Mouse (Mus musculus) erythroblast, adult 5-6 weeks (primary cell): ENCODE results near the gene Top2b. TPM values are rescaled to one million over a fixed set of nuclear protein-coding genes. Genes with fewer than 3 reads are reported as not detected.
A peak's percentile ranks its signal among the peaks of the same experiment; 100 is the strongest.

Experiments used
- ATAC-seq: replicated peaks from 2 replicates; pipeline ENCODE4 v1.8.0; 2016; ENCODE audit warnings: moderate number of reproducible peaks, mild to moderate bottlenecking, moderate TSS enrichment, inconsistent platforms; ENCODE audit not compliant: poor library complexity, low FRiP score, severe bottlenecking
- total RNA-seq, 2 experiments: library from RNA; stranded (forward) in 1 of 2; stranded (reverse) in 1 of 2; fragments of 150-400 nt in 1 of 2; fragments of 200-764, 138-1000 nt in 1 of 2; gene quantifications; 2 replicates each; pipeline versions ENCODE4 v1.2.3 to v1.2.4; 2015 to 2017; ENCODE audit warnings: low replicate concordance in 2 of 2

Top2b gene
- total RNA-seq (2015; ENCODE audit: low replicate concordance) = 41.8 and 57.5 TPM in 2 replicates
- total RNA-seq (2017; ENCODE audit: low replicate concordance) = 82.1 and 149 TPM in 2 replicates

DNA sequence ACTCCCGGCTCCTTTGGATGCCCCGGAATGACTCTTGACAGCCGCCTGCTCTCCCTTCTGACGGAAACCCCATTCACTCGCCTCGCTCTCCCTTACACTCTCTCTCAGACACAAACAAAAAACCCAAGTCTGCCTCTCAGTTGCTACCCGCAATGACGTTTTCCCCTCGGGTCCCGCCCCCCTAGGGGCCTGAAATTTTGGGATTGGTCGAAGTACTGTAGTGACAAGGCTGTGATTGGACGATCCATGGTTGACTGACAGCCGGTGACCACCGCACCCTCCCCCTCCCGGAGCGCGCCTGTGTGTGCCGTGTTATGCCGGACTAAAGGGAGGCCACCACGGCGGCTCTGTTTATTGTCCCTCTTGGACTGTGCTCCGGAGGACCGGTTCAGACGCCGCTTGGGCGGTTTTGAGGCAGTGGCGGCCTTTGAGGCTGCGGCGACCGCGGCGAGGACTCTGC lies at the start of gene Top2b:
Gene Top2b (plus strand): TSS at position 302 of the 460 bp plus-strand sequence.
- peak; percentile 96 for ATAC-seq

DNA sequence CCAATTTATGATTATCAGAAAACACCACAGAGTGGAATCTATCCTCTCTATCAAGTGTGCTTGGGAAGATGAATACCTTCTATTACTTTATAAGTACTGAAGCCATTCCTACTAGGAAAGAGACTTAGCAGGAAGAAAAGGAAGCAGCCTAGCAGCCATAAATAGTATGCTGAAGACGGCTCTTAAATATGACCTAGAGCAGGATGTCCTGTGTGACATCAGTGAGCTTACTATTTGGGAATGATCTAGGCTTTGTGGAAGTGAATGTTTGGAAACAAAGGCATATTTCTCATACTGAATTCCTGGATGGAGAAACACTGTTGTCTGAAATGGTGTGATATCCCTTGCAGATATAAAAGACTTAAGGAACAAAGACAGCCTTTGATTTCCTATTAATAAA lies 48.3 kb upstream of the Top2b start:
- no peak for ATAC-seq

DNA sequence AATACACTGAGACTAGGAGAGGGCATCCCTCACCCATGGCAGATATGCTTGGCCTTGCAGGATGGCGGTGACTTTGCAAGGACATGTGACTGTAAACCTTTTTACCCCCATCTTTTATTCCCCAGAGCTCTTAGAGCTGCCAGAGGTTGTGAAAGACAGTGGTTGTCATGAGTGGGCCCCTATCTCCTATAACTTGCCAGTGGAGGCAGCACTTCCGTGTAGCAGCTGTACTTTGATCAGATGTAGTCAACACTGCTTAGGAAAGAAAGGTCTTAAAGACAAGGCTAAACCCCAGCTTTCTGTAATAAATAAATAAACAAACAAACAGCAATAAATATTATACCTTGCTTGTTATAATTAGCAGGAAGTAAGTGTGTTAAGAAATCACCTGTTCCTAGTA lies 45.2 kb upstream of the Top2b start:
- ATAC-seq = no peak

DNA sequence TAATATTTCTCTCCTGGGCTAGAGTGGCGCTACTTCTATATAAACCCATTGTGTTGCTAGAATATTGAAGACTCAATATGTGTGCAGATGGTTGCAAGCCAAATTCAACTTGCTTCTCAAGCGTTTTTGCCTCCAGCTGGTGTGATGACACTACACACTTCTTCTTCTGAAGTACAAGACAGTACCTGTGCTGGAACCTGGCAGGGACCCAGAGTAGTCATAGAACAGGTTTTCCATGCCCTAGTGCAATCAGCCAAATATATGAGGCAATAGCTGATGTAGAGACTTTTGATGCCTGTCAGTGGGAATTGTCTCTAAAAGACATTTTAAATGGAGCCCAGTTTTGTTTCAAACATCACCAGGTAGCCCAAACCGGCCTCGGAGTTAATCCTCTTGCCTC lies 40.6 kb upstream of the Top2b start:
- no peak for ATAC-seq

DNA sequence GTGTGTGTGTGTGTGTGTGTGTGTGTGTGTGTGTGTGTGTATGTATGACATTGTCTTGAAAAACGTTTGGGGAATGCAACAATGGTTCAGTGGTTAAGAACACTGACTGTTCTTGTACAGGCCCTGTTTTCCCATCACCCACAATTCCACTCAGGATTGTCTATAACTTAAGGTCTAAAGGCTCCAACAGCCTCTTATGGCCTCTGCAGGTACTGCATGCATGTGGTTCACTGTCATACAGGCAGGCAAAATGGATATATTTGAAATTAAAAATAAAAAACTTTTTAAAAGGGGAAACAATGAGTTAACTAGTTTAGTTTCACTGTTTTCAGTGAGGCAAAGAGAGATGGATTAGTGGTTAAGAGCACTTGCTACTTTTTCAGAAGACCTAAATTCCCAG lies 39.8 kb upstream of the Top2b start:
- ATAC-seq = no peak

DNA sequence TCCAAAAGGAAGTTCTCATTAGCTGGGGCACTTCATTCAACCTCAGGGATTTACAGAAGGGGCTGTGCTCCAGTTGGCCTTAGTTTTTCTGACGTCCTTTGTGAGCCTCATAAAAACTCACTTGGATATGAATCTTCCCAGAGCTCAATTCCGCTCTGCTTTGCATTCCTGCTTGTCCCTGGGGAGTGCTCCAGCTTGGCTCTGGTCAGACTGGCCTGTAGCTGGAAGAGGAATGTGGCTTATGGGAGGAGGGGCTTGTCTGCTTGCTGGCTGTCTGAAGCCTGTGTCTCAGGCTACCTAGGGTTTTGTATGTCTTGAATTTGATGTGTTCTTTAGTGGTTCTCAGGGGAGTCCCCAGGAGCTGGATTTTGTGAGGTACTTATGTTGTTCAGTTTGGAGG lies 36.4 kb upstream of the Top2b start:
- no peak for ATAC-seq

DNA sequence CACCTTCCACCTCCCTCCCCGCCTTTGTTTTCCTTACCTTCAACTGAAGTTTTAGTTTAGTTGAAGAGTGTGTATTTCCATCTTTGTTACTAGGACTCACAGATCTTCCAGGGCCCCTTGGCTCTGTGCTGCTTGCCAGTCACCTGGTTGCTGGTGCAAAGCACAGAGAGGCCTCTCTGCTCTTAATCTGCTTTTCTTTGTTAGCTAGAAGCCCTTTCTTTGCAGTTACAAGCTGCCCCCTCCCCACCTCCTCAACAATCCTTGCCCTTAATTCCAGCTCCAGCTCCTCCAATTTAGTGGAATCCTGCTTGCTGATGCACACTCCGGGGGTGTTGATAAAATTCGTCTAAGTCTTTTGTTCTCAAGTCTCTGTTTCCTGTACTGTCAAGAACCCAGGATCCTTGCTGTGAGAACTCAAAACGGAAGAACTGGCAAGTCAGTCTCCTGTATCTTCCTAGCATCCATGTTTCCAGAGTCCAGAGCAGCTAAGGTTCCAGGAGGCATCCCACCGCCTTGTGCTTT lies 36.0 kb upstream of the Top2b start:
- ATAC-seq = no peak

DNA sequence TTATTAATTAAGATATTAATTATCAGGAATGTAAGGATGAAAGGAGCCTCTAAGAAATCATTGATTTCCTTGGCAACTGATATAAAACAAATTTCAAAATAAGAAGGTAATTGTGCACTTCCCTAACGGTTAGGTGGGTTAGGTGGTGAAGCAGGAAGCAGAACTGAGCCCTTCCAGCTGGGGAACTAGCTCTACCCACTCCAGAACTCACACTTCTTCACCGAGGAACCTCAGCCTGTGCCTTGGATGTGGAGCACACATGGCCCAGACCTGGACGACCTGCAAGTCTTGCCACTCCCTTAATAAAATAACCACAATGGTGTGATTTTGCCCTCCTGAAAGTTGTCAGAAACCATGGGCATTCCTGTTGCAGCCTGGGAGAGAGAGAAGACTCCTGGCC lies 35.2 kb upstream of the Top2b start:
- ATAC-seq = no peak

DNA sequence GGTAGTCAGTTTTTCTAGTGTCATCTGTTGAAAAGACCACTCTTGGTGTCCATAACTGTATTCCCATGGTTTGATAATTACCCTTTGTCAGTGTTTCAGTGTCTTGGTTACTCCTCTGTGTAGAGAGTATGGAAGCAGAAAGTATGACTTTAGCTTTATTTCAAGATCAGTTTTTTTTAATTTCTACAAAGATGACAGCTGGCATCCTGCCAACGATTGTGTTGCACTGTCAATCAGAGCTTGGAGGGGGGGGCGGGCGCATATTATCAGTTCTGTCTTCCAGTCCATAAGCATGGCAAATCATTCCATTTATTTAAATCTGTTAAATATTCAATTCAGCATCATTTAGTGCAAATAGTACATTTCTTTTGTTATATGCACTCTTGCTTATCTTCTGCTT lies 30.7 kb upstream of the Top2b start:
- no peak for ATAC-seq

DNA sequence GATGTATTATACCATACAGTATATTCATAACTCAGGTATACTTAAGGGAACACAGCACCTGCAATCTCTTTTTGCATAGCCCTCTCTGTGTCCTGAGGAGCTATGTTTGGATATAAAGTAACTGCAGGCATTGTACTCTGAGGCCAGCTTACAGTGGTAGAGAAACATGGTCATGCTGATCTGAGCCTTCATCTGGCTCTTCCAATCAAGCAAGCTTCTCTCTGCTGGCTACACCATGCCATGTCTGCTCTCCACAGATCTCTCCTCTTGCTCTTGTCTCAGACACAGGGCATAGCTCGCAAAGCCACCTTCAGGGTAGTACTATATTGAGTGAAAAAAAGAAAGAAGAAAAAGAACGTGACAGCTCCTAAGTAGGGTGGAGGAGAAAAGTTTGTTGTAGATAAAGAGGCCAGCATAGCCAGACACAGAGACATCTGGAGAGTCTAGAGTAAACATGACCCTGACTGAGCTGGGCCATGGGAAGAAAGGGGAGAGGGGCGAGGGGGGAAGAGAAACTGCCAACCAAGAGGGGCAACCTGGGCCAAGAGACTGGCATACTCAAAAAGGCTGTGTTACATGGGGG lies 29.1 kb upstream of the Top2b start:
- ATAC-seq = no peak

DNA sequence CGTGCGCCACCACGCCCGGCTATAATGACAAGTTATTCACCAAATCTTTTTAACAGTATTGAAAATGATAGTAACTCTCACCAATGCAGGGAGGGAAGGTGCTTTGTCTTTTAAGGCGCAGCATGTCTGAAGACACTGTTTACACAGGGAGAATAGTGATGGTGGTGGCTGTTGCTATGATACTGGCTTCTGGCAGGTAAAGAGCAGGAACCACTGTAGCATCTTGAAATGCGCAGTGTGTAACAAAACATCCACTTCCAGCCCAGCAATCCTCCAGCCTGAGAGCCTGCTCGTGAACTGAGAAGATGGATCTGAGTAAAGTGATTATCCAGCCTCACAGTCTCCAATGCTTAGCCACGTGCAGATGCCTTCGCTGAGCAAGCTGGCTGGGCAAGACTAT lies 17.5 kb upstream of the Top2b start:
- no peak for ATAC-seq

DNA sequence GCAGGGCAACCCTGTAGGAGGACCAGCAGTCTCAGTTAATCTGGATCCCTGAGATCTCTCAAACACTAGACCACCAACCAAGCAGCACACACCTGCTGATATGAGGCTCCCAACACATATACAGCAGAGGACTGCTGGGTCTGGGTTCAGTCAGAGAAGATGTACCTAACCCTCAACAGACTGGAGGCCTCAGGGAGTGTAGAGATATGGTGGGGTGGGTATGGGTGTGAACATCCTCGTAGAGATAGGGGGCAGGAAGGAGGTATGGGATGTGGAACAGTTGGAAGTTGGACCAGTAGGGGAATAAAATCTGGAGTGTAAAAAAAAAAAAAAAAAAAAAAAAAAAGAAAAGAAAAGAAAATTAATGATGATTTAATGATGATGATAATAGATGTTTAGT lies 5.3 kb upstream of the Top2b start:
- no peak for ATAC-seq

DNA sequence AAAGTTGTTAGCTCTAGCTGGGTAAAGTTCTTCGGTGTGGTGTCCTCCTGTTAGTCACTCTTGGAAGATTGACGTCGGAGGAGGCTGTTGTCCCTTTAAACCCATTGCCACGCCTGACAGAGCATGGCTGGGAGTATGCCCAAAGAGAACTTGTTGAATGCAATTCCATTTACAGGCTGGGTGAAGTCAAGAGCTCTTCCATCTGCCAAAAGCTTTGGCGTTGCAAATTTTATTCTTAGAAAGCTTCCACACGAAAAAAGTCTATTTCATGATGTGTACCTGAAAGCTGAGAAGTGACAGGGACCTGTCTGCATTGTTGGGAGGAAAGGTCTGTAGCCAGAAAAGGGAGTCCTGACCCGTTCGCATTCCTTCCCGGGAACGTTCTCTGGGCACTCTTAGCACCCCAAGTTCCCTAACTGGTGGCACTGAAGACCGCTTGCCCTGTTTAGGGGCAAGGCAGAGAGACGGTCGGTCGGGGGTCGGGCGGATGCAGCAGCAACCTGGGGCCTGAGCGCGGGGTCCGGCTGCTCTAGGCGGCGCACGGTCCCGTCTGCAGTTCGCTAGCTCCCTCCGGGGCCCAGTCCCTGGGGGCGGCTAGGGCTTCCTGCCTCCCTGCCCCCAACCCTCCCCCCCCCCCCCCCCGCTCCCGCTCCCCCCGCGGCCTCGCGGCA lies 683 bp upstream of the Top2b start:
- no peak for ATAC-seq

DNA sequence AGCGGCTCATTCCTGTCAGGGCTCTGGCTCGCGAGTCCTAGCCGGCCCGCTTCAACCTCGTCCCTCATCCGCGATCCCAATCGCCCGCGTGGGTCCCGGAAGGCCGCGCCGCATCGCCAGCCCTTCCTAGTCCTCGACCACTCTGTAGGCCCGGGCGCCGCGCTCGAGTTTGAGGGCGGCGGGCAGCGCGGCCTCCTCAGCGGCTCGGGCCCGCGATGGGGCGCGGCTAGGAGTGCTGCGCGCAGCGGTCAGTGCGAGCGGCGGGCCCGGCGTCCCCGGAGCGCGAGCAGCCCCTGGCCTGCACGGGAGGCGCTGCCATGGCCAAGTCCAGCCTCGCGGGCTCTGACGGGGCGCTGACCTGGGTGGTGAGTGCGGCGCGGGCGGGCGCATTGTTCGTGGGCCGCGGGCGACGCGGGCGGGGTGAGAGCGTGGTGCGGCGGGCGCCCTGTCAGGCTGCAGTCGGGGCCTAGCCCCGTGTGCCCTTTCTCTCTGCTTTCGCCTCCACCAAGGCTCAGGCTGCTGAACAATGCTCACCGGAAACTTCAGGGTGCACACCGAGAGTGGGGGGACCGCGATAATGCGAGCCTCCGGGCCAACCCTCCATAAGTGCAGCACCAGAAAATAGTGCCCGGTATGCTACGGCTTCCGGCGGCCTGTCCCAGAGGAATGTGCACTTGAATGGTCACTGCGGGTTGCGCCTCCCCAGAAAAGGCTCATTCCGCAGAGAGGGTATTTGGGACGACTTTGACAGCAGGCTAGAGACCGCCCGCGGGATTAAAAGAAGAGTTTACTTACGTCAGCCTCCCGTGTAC lies 589 bp downstream of the Top2b start:
- peak; percentile 38 for ATAC-seq

DNA sequence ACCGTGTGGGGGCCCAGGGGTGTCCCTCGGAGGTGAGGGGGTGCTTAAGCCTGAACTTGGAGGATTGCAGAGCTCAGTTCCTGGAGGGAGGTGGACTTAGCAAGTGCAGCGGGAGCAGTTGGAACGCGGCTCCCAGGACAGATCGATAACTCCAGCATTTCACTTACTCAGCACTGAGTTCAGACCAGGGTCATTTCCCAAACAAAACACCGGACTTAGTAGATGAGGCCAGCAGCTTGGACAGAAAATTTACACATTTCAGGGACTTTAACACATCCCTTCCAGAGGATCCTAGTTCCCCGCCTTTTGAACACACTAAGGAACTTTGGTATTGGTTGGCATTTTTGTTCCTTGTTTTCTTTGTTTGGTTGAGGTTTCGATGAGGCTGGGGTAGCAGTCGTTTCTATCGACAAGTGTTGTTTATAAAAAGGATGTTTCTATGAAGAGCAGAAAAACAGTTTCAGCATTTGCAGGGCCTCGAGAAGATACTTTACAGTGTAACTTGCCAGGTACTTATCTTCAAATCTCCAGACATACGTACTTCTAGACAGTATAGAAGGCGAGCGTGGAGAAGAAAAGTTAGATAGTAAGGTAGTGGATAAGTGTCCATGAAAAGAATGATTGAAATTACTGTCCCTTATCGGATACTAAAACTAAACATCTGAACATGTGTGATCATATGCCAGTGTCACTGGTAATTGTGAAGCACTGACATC lies 1.4 kb downstream of the Top2b start:
- ATAC-seq = peak; percentile 34

DNA sequence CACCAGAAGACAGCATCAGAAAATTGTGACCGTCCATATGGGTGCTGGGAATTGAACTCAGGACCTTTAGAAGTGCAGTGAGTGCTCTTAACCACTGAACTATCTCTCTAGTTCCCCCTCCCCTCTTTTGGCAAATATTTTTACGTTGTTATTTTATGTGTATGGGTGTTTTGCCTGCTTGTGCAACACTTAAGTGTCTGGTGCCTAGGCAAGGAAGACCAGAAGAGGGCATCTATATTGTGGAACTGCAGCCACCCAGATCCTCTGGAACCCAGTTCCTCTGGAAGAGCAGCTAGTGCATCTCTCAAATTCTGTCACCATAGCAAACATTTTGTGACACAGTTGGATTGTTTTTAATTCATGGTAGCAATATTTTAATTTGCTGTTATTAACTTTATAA lies 2.0 kb downstream of the Top2b start:
- ATAC-seq = no peak

DNA sequence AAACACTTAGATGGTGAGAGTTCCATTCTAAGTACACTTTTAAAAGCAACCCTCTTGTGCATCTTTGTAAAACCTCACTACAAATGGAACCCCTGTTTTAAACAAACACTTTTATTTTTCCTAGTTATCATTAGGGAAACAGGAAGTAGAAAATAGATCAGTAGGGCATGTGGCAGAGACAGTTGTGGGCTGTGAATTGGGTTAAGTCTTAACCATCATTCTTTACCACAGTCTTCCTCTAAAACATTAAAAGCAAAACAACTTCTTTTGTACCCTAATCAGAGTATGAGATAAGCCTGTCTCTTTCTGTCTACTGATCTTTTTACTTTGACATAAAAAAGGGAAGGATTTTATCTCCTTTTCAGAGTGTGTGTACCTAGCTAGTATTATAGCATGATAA lies 7.8 kb downstream of the Top2b start:
- ATAC-seq = no peak

DNA sequence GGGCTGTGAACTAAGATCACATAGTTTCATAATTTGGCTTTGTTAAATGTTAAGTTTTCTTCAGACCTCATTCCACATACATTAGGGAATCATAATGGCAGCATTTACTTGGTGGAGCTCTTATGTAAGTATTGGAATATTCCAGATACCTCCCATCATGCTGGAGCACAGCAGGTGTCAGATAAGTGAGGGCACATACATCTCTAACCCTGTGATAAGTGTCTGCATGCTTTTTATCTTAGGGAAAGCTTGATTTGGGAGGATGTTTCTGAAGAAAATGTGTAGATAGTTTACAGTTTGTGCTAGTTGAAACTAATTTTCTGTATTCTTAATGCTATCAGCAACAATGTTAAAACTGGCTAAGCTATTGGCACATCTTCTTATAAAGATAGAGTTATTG lies 8.2 kb downstream of the Top2b start:
- no peak for ATAC-seq

DNA sequence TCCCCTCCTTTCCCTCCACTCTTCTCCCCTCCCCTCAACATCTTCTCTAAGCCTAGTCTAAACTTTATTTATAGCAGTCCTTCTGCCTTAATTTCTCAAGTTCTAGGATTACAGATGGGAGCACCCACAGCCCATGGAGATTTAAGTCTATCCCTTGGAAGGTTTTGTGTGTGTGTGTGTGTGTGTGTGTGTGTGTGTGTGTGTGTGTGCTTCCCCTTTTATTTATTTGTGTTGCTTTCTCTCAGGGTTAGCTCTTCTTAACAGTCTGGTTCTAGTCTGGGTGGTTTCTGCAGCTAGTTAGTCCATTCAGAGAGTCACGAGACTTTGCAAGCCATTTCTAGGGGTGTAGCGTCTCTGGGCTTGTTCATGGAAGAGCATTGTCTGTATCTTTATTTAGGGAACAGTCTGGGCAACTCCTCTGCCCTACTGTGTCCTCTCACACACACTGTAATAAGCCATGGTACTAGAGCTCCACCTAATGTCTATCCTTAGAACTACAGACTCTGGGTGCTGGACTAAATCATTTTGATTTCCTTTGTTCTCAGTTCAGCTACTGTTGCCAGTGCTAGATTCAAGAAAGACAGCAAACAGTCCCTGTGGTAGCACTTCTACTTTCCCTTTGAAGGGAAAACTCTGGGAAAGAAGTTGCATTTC lies 15.1 kb downstream of the Top2b start:
- peak; percentile 93 for ATAC-seq

DNA sequence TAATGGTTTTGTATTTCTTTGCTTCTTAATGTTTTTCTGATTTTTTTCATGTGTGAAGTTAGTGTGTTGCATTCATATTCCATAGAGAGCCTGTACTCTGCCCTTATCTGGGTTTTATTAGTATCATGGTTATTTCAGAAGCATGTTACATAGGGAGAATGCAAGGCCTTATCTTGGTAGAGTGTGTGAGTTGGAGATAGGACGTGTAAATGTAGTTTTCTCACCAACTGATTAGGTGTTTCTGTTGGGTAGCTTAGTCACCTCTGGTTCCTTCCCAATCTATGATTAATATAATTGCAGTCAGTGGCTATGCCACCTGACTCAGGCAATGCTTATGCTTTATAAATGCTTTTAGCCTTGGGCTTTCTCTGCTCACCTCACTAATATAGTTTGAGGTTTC lies 19.8 kb downstream of the Top2b start:
- peak; percentile 59; the same call in 1 of the 2 replicates for ATAC-seq
